Mouse (Mus musculus) olfactory bulb, adult 2 months (tissue): ENCODE measurements around the gene Camk2n1. TPM values are rescaled to one million over a fixed set of nuclear protein-coding genes. Genes with fewer than 3 reads are reported as not detected.

Source experiments
- H3K27ac ChIP-seq: fragments of 200-500 bp; 2 replicates; pipeline ENCODE4 v1.5.1; 2012; ENCODE audit warnings: low read depth, low read length; ENCODE audit not compliant: insufficient read depth
- H3K4me1 ChIP-seq: fragments of 200-500 bp; 2 replicates; pipeline ENCODE4 v1.6.1; 2012; ENCODE audit warnings: low read length; ENCODE audit not compliant: control insufficient read depth, insufficient read depth
- H3K4me3 ChIP-seq: fragments of 200-500 bp; 2 replicates; pipeline ENCODE4 v1.5.1; 2012; ENCODE audit warnings: mild to moderate bottlenecking, low read depth, low read length, moderate library complexity; ENCODE audit not compliant: insufficient read depth
- CTCF ChIP-seq: fragments of 200-500 bp; IDR thresholded peaks from 2 replicates; pipeline ENCODE4 v1.5.1; 2012; ENCODE audit warnings: low read depth, mild to moderate bottlenecking, low read length, moderate library complexity; ENCODE audit not compliant: insufficient read depth
- POLR2A ChIP-seq: fragments of 200-500 bp; IDR thresholded peaks from 2 replicates; pipeline ENCODE4 v1.6.1; 2012; ENCODE audit warnings: mild to moderate bottlenecking, low read depth, low read length, moderate library complexity; ENCODE audit not compliant: insufficient read depth
- WGBS: fragments of 180-500 bp; shearing (Covaris S2); methylation state at CpG from one replicate; pipeline ENCODE4 v1.1.7; 2018; 5-methylcytosine and 5-hydroxymethylcytosine counted together
- polyA plus RNA-seq: library from polyadenylated mRNA; stranded (reverse); fragments of >200 nt; gene quantifications from 2 replicates; pipeline ENCODE4 v1.2.4, GENCODE M21; 2012; ENCODE audit warnings: low replicate concordance; ENCODE audit not compliant: missing spikeins, insufficient read depth, insufficient read length

Gene Camk2n1
- polyA plus RNA-seq, 1 experiment, result 114 TPM

GRCm38 (mm10) chr4:138444941-138445340 lies 9.2 kb upstream of the Camk2n1 start:
- Histone ChIP-seq H3K4me3 (no peak overlapping the region), H3K27ac (no peak overlapping the region), H3K4me1 (peaks cover 26% of the 10 kb centered on the region)
- no peak for TF ChIP-seq CTCF
- 36% methylated on average over 5 of the region's 5 CpGs for WGBS

- Histone ChIP-seq H3K4me3 (no peak overlapping the region), H3K4me1 (peaks cover 26% of the 10 kb centered on the region), H3K27ac (peak overlapping the region; percentile 93)
- WGBS, result 3% methylated on average over 13 of the region's 13 CpGs
- TF ChIP-seq CTCF, result no peak
- TF ChIP-seq POLR2A, result no peak
Observed at GRCm38 (mm10) chr4:138446981-138447380, 7.1 kb upstream of the Camk2n1 start.

DNA sequence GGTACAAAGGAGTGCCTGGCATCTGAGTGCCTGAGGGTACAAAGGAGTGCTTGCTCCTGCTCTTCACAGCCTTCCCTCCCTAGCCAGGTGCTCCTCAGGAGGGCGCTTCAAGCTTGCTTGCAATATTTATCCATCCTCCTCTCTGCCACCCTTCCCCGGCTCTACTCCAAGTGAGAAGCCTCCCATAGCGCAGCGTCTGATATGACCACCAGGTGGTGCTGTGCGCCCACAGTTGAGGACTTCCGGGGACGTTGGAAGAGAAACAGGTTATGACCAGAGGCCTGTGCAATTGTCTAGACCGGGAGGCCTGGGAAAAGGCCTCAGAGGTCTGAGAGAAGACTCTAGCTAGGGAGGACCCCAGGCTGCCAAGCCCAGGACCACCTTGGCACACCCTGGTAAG lies 6.7 kb upstream of the Camk2n1 start:
- peaks cover 26% of the 10 kb centered on the region for H3K4me1 ChIP-seq
- WGBS, result under 1% methylated on average over 8 of the region's 8 CpGs
- H3K27ac ChIP-seq, result peak overlapping the region; percentile 93
- TF ChIP-seq CTCF (peak; percentile 96), POLR2A (no peak)
- no peak overlapping the region for H3K4me3 ChIP-seq

DNA sequence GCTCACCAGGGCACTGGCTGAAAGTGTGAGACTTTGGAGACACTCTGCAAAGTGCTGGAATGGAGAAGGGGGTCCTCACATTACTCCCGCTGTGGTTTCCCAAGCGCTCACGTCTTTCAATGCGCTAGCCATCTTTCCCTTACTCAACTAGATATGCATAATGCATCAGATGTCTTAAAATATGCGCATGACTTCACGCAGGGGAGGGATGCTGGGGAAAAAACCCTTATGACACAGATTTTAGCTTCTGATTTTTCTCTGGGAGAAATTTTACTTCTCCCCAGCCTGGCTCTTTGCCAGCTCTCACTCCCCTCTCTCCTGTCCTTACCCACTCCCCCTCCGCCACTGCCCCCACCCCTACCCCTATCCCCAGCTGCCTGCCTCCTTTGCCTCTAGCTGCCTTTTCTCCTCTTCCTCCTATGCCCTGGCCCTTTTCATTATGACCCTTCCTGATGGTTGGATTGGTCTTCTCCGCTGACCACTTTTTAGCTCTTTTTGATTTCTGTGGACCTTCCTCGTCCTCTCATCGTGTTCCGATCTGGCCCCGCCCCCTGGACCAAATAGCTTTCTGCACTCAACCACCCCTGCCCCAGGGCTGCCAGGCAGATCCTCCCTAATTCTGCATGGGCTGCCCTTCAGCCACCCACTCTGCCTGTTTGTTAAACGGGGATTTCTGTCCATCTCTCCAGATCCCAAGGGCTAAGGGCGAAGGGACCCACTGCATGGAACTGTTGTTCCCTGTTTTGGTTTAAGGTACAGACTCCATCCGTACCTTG lies 6.1 kb upstream of the Camk2n1 start:
- WGBS, result 37% methylated on average over 15 of the region's 15 CpGs
- H3K4me3 ChIP-seq, result no peak overlapping the region
- peak overlapping the region; percentile 23; the same call in 1 of the 2 replicates for H3K27ac ChIP-seq
- H3K4me1 ChIP-seq, result peaks cover 31% of the 10 kb centered on the region
- TF ChIP-seq POLR2A (no peak), CTCF (no peak)

DNA sequence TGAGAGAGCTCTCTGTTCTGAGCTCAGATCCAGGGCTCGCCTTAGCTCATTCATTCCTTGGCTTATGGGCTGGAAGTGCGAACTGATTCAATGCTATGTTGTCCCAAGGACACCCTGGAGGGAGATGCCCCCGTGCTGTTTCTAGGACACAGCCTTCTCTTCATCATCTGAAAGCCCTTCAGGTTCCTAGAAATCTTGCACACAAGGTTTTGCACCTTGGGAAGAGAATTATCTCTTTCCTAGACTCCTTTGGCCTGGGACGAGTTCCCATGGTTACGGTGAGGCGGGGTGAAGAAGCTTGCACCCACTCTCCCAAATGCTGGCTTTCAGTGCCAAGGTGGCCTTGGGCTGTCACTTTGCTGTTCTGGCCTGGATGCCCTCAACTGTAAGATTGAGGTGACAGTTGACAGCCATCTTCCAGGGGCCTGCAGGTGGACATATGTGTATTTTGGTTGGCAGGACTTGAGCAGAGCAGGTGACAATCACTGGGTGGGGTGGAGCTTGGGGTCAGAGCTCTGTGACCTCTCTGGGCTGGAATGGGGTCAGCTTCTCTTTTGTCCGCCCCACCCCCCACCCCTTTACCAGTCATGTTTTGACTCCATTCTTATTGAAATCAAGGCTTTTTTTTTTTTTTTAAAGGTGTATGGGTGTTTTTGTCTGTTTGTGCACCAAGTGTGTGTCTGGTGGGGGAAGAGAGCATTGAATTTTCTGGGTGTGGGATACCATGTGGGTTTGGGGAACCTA lies 5.1 kb upstream of the Camk2n1 start:
- peaks cover 40% of the 10 kb centered on the region for H3K4me1 ChIP-seq
- no peak overlapping the region for H3K4me3 ChIP-seq
- WGBS, result 75% methylated on average over 7 of the region's 7 CpGs
- no peak overlapping the region for H3K27ac ChIP-seq
- no peak for TF ChIP-seq CTCF
- no peak for TF ChIP-seq POLR2A

DNA sequence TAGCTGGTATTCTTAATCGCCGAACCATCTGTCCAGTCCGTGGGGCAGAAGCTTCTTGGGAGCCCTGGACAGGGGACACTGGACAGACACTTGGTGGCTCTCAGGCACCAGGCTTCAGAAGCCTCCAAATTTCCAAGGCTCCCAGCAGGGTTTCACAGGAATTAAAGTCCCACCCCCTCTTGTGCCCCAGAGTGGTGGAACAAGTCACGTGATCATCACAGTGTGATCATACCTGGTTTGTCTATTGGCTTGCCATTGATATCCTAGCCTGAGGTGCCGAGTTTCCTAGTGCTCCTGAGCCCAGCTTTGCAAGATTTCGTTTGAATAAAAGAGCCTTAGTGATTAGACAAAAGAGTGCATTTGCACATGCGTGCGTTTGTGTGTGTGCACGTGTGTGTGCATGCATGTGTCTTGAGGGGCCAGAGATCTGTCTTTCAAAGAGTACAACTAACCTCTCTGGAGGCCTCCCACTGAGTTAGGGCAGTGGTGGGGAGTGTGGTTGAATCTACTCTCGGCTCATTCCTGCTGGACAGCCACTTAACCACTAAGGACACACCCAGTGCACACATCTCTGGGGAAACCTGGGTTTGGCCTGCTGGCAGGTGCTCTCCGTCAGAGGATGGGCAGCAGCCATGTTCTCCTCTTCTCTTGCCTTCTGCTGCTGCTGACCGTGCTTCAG lies 4.3 kb upstream of the Camk2n1 start:
- whole genome bisulfite sequencing, result 72% methylated on average over 12 of the region's 12 CpGs
- TF ChIP-seq CTCF (no peak), POLR2A (no peak)
- Histone ChIP-seq H3K4me1 (peaks cover 37% of the 10 kb centered on the region), H3K27ac (no peak overlapping the region), H3K4me3 (no peak overlapping the region)

GRCm38 (mm10) chr4:138452306-138453096 lies 1.6 kb upstream of the Camk2n1 start:
- no peak overlapping the region for H3K27ac ChIP-seq
- no peak for TF ChIP-seq POLR2A
- H3K4me3 ChIP-seq, result no peak overlapping the region
- H3K4me1 ChIP-seq, result peaks cover 29% of the 10 kb centered on the region
- 66% methylated on average over 15 of the region's 15 CpGs for WGBS

DNA sequence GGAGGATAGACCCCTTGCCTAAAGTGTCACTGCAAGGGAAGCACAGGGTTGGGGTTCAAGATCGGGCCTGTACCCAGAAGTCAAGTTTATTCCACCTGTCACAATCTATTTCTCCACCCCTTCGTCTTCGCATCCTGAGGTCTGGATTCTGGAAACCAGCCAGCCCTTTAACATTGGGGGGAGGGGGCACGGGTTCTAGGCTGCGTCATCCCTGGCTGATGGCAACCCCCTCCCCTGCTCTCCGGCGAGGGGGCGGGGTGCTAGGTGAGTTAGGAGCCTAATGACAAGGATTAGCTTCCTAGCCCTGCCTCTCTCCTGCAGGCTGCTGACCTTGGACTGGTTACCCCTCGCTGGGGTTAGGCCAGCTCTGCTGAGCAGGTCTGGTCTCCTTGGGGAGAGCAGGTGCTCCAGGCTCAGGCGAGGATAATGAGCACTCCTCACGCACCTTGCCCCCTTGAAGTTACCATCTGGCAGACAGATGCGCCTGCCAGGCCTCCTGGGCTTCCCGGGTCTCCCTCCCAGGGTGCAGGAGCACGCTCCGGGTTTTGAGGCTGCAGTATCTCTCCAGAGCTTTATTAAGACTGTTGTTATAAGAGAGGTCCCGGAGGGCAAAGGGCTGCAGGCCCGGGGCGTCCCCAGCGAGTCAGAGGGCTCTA lies 889 bp upstream of the Camk2n1 start:
- peak overlapping the region; percentile 99 for H3K4me3 ChIP-seq
- 27% methylated on average over 19 of the region's 19 CpGs for WGBS
- H3K27ac ChIP-seq, result peak overlapping the region; percentile 77
- peaks cover 26% of the 10 kb centered on the region for H3K4me1 ChIP-seq
- TF ChIP-seq CTCF (no peak), POLR2A (no peak)
